Mouse (Mus musculus): Measurements from ENCODE around the gene Lmo2. TPM values are rescaled to one million over a fixed set of nuclear protein-coding genes. Genes with fewer than 3 reads are reported as not detected.
"Not testable (repeated sequence)": the region's sequence is repeated elsewhere in the genome, so short reads cannot be mapped to it uniquely, and the experiment has no call there.

Lmo2 gene
- total RNA-seq, 2 experiments from 2014 or later, result 19.8 to 25.5 TPM

DNA sequence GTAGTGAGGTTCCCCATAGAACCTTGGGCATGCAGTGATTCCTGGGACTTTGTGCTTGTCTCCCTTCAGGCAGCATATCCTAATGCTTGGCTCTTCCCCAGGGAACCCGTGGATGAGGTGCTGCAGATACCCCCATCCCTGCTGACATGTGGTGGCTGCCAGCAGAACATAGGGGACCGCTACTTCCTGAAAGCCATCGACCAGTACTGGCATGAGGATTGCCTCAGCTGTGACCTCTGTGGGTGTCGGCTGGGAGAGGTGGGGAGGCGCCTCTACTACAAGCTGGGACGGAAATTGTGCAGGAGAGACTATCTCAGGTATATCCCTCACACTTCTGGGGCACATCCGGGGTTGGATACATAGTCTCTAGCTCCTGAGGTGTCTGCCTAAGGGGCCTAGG, 18.1 kb downstream of the Lmo2 start:
- DNase-seq (ENCODE audit: low spot score in 2 of 2), result no peak

GRCm38 (mm10) chr2:103977216-103977615, 19.4 kb downstream of the Lmo2 start:
- DNase-seq (ENCODE audit: low spot score in 2 of 2), result no peak

DNA sequence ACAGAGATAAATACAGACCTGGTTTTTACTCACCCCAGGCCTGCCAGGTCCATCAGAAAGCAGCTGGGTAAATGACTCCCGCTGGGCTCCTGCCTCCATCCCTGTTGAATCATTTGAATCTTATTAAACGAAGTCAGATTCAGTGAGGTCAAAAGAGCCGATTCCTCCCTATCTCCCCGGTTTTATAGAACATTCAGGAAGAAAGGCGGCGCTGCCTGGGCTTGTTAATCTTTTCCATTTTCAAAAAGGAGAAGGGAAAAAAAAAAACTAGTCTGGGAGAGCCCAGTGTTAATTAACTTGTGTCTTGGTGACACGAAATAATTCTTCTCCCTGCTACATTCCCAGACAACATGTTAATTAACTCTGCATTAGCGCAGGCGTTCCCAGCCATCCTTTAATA, 19.9 kb downstream of the Lmo2 start:
- DNase-seq (ENCODE audit: low spot score in 2 of 2), result no peak

DNA sequence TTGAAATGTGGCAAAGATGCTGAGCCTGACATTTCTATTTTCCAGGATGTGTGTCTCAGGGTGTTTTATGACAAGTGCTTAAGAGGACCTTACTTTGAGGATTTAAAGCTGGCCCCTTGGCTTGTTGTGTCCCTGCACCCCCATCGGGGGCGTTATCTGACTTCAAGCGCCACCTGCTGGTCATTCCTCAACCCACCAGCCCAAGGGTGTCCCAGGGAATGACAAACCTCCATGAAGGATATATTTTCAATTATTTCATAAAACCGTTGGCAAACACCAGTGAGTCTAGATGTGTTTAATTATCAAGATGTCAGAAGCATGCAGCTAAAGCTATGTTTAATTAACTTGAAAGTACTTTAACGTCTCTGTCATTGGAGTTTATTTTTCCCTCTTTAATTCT, 24.5 kb downstream of the Lmo2 start:
- DNase-seq (ENCODE audit: low spot score in 2 of 2), result peak; percentile 65 to 76

- DNase-seq (ENCODE audit: low spot score in 2 of 2), result no peak
Observed at GRCm38 (mm10) chr2:103983146-103983545, 25.4 kb downstream of the Lmo2 start.

- DNase-seq (ENCODE audit: low spot score in 2 of 2), result not testable (repeated sequence)
Observed at GRCm38 (mm10) chr2:103987595-103987994, 29.8 kb downstream of the Lmo2 start.

GRCm38 (mm10) chr2:103989724-103990123, 31.9 kb downstream of the Lmo2 start:
- no peak for DNase-seq (ENCODE audit: low spot score in 2 of 2)

GRCm38 (mm10) chr2:103991303-103991702, 33.5 kb downstream of the Lmo2 start:
- DNase-seq (ENCODE audit: low spot score in 2 of 2), result no peak

DNA sequence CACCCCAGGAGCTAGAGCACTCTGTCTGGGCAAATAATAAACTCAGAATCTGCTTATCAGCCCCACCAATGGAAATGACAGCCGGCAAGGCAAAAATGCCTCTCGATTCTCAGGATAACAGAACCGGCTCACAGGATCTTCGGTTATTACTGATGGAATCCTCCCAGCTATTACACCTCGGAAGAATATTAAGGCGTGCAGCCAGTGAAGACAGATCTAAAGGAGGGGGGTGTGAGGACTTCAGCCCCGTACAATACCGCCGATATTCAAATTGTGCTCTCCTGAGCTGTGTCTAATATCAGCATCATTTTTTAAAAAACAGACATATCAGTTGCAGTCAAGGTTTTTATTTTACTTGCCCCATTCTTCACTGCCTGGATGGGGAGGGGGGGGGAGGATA, 34.4 kb downstream of the Lmo2 start:
- DNase-seq (ENCODE audit: low spot score in 2 of 2), result no peak

DNA sequence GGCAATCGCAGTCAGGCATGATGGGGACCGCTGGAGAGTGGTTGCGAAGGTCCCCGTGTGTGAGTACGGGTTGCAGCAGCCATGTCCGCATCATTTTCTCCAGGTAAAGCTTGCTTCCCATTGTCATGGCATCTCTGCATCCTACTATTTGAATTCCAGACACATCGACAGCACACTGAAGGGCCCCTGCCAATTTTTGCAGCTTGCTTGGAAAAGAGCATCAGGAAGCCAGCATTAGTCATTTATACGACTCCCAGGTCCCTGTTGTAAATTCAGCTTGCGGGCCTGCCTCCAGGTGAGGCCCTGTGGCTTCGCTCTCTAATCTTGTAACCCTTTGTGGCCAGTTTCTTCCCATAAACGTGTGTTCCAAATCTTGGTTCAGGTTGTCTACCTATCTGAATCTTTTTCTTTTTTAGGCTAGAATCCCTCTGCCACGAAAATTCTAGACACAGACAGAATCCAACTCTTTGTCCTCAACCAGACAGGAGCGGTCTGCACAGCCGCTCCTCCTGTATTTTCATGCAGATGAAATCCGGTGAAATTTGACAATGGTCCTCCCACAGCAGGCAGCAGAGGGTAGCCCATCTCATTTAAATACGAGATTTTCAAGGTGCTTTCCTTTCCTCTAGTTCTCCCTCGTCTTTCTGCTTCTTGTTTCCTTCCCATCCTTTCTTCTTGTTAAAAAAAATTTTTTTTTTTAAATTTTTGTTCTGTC, 35.0 kb downstream of the Lmo2 start:
- DNase-seq (ENCODE audit: low spot score in 2 of 2), result peak; percentile 22 to 36

GRCm38 (mm10) chr2:104001076-104001475, 43.3 kb downstream of the Lmo2 start:
- peak in 1 of 2 experiments; percentile 29 for DNase-seq (ENCODE audit: low spot score in 2 of 2)

DNA sequence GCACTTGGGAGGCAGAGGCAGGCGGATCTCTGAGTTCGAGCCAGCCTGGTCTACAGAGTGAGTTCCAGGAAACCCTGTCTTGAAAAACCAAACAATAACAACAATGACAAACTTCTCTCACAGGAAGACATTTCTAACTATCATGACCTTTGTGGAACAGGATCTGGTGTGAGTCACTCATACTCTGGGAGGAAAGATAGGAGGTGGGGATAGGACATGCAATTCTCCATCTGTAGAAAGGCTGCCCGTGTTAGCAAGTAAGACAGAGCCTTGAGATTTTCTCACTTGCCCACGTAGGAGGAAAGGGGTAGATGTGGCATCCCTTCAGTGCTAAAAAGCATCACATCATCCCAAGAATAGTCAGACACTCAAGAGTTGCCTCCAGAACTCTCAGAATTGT, 44.1 kb downstream of the Lmo2 start:
- no peak for DNase-seq (ENCODE audit: low spot score in 2 of 2)

GRCm38 (mm10) chr2:104002711-104003413, 45.1 kb downstream of the Lmo2 start:
- peak; percentile 59 to 74 for DNase-seq (ENCODE audit: low spot score in 2 of 2)

DNA sequence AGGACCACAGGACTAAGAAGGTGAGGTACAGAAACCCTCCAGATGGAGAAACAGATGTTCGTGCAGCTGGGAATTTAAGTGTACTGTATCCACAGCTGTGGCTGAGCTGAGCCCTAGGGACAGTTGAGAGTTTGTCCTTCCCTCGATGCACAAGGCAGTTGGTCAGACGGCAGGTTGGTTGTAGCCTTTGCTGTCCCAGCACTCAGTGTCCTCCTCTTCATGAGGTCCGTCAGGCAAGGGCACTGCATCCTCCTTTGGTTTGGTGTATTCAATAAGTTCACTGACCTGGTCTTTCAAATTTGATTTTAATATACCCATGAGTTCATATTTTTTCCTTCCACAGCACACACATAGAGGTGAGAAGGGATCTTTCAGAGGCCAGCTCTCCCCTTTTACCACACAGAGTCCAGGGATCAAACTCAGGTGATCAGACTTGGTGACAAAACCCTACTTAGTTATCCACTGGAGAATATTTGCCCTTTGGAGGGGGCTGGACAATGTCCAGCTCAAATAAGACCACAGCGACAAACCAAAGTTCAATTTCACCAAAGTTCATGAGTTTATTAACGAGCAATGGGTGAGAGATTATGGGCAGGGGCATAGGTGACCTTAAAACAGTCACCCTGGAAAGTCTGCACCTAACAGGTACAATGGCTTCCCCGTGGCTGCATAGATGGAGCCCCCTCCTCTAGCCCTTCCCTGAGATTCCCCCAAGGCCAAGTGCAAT, 50.2 kb downstream of the Lmo2 start:
- DNase-seq (ENCODE audit: low spot score in 2 of 2), result no peak

DNA sequence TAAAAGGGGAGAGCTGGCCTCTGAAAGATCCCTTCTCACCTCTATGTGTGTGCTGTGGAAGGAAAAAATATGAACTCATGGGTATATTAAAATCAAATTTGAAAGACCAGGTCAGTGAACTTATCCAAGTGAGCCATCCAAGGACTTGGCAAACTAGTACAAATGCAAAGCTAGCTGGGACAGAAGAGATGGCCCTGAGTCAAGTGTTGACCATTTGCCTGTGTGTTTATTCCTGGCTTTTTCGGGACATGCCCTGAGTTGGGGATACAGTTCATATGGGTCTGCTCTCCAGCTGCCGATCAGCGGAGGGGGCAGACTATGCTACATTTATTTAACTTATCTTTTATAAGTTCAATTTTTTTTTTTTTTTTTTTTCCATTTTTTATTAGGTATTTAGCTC, 51.1 kb downstream of the Lmo2 start:
- not testable (repeated sequence) for DNase-seq (ENCODE audit: low spot score in 2 of 2)

- DNase-seq (ENCODE audit: low spot score in 2 of 2), result no peak
Observed at GRCm38 (mm10) chr2:104023096-104023495, 65.3 kb downstream of the Lmo2 start.

- DNase-seq (ENCODE audit: low spot score in 2 of 2), result no peak
Observed at GRCm38 (mm10) chr2:104024656-104025055, 66.9 kb downstream of the Lmo2 start.

- DNase-seq (ENCODE audit: low spot score in 2 of 2), result peak; percentile 60 to 76
Observed at GRCm38 (mm10) chr2:104027458-104028138, 69.8 kb downstream of the Lmo2 start, which contains the start of gene Fbxo3. Gene Fbxo3 (plus strand): TSS chr2:104027721.

- DNase-seq (ENCODE audit: low spot score in 2 of 2), result no peak
Observed at GRCm38 (mm10) chr2:104028139-104028723, 70.4 kb downstream of the Lmo2 start, which contains the start of gene 4931422A03Rik. Gene 4931422A03Rik (minus strand): TSS chr2:104028361.

DNA sequence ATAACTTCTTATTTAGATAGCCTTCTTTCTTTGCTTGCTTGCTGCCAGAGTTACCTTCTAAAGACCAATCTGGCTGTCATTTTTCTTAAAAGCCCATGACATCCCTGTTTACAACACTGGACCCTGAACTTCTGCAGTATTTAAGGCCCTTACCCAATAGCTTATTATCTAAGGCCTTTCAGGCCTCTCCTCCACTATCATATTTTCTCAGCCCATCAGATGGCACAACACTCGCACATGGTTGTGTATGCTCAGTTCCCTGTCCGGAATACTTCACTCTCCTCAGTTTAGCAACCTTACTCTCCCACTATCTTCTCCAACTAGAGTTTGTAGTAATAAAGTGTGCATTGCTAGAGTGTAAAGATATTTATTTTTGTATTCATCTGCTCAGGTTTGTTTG, 71.3 kb downstream of the Lmo2 start:
- no peak for DNase-seq (ENCODE audit: low spot score in 2 of 2)

DNA sequence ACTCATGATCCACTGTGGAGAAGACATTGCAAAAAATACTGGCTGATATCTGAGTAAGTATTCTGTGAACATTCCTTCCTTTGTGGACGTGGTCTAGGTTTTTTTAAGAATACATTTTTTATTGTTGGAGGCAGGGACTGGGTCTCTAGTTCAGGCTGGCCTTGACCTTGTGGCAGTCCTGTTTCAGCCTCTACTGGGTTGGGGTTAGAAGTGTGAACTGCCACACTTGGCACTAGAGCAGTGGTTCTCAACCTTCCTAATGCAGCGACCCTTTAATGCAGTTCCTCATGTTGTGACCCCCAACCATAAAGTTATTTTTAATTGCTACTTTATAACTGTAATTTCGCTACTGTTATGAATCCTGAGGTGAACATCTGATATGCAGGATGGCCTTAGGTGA, 72.6 kb downstream of the Lmo2 start:
- DNase-seq (ENCODE audit: low spot score in 2 of 2), result no peak

Data from layer of hippocampus, postnatal 14 days (tissue).